Mouse (Mus musculus) kidney, embryonic 14.5 days (tissue): ENCODE results near the gene Gm13305. TPM values are rescaled to one million over a fixed set of nuclear protein-coding genes. Genes with fewer than 3 reads are reported as not detected.

Source experiments
- polyA plus RNA-seq: library from polyadenylated mRNA; unstranded; fragments of >200 nt; fragmentation: Nextera tagmentation; extraction: Ambion mirVana; gene quantifications from 2 replicates; pipeline ENCODE4 v1.2.1, GENCODE M21; 2014

Gene Gm13305
- polyA plus RNA-seq, 1 experiment from 2014 or later, result not detected

Other genes with a start within 250 kb of the Gm13305 start
- 1.3 and 1.8 TPM in 2 replicates for gene Gm20878, start 227.0 kb downstream of the Gm13305 start, polyA plus RNA-seq
- gene Fam205a4, start 202.5 kb downstream of the Gm13305 start, polyA plus RNA-seq, result 0.24 TPM in 1 of 2 replicates, not detected in the other
- not detected in 2 replicates for gene Gm21093, start 133.9 kb downstream of the Gm13305 start, polyA plus RNA-seq
- not detected in 2 replicates for gene Gm3893, start 77.4 kb downstream of the Gm13305 start, polyA plus RNA-seq
- gene Gm13304, start 53.8 kb downstream of the Gm13305 start, polyA plus RNA-seq, result 4.4 and 14.3 TPM in 2 replicates
- gene Gm13306, start 15.2 kb downstream of the Gm13305 start, polyA plus RNA-seq, result not detected in 2 replicates
- gene Gm10600, start 72.0 kb upstream of the Gm13305 start, polyA plus RNA-seq, result not detected in 2 replicates
- 2.3 TPM in 1 of 2 replicates, not detected in the other for gene Ccl21b, start 87.2 kb upstream of the Gm13305 start, polyA plus RNA-seq
- not detected in 2 replicates for gene Gm21953, start 125.7 kb upstream of the Gm13305 start, polyA plus RNA-seq
- gene Fam205a3, start 149.7 kb upstream of the Gm13305 start, polyA plus RNA-seq, result 0.19 TPM in 1 of 2 replicates, not detected in the other